Mouse (Mus musculus) thymus, adult 2 months (tissue): ENCODE results near the gene Brca2.

Experiments
- CTCF ChIP-seq: fragments of 200-500 bp; IDR thresholded peaks from 2 replicates; pipeline ENCODE4 v1.5.1; 2012; ENCODE audit warnings: mild to moderate bottlenecking, control low read depth, low read length, moderate library complexity, borderline replicate concordance; ENCODE audit not compliant: control insufficient read depth, poor library complexity, insufficient read depth; ENCODE audit errors: extremely low read depth
- POLR2A ChIP-seq: fragments of 200-500 bp; IDR thresholded peaks from 2 replicates; pipeline ENCODE4 v1.6.1; 2012; ENCODE audit warnings: mild to moderate bottlenecking, low read length, control low read depth, moderate library complexity; ENCODE audit not compliant: control insufficient read depth, poor library complexity, insufficient read depth; ENCODE audit errors: extremely low read depth

GRCm38 (mm10) chr5:150607631-150608030 lies 85.2 kb downstream of the Brca2 start:
- no peak for TF ChIP-seq CTCF
- TF ChIP-seq POLR2A, result no peak
